Mouse (Mus musculus): ENCODE results near the gene Col12a1. TPM values are rescaled to one million over a fixed set of nuclear protein-coding genes. Genes with fewer than 3 reads are reported as not detected.

Col12a1 gene
- total RNA-seq, 1 experiment, result 14.5 TPM

GRCm38 (mm10) chr9:79760076-79760475, 41.4 kb upstream of the Col12a1 start:
- in situ Hi-C loops (cut with MboI; ENCODE audit: low sequenced_read_pairs in 2 of 2, unreplicated experiment in 2 of 2), result no loop called here
- Histone ChIP-seq H3K9ac (ENCODE audit: insufficient read depth, low read depth, low read length, poor library complexity, severe bottlenecking) (peak overlapping the region; percentile 49), H3K27ac (ENCODE audit: insufficient read depth, low read depth, low read length, poor library complexity, severe bottlenecking) (no peak overlapping the region), H3K4me3 (ENCODE audit: insufficient read depth in 1 of 2, low read depth in 1 of 2, low read length in 2 of 2, poor library complexity in 1 of 2, severe bottlenecking in 1 of 2) (peak overlapping the region; percentile 51 to 73), H3K4me1 (ENCODE audit: control insufficient read depth in 2 of 2, insufficient read depth in 2 of 2, low read length in 2 of 2, poor library complexity in 1 of 2) (peaks cover 2 to 6% of the 10 kb centered on the region in 2 experiments; a peak in 2 of 4 replicates), H3K9me3 (ENCODE audit: control insufficient read depth, insufficient read depth, low read depth, low read length) (no peaks in the 10 kb centered on the region), H3K36me3 (ENCODE audit: control insufficient read depth, insufficient read depth, low read length, poor library complexity, severe bottlenecking) (peaks cover 3% of the 10 kb centered on the region)
- TF ChIP-seq MAFK (IDR thresholded peaks at IDR 0.05; ENCODE audit: insufficient read depth, low read depth, low read length), result no peak
- TF ChIP-seq ZNF384 (IDR thresholded peaks at IDR 0.05; ENCODE audit: low read depth, low read length), result no peak
- no peak for TF ChIP-seq ZC3H11A (IDR thresholded peaks at IDR 0.05; ENCODE audit: borderline replicate concordance, low read depth, low read length)
- no peak for TF ChIP-seq HCFC1 (IDR thresholded peaks at IDR 0.05; ENCODE audit: borderline replicate concordance, insufficient read depth, low read length)
- no peak for TF ChIP-seq CHD2 (IDR thresholded peaks at IDR 0.05; ENCODE audit: low read depth, low read length)
- DNase-seq (ENCODE audit: low read depth, low spot score), result no peak

GRCm38 (mm10) chr9:79759385-79760005, 40.9 kb upstream of the Col12a1 start, which contains the start of gene Cox7a2:
TSS of gene Cox7a2 (minus strand) at chr9:79759878.
- H3K36me3 ChIP-seq (ENCODE audit: control insufficient read depth, insufficient read depth, low read length, poor library complexity, severe bottlenecking), result peaks cover 5% of the 10 kb centered on the region
- in situ Hi-C loops (cut with MboI; ENCODE audit: low sequenced_read_pairs in 2 of 2, unreplicated experiment in 2 of 2), result no loop called here
- H3K9ac ChIP-seq (ENCODE audit: insufficient read depth, low read depth, low read length, poor library complexity, severe bottlenecking), result peak within 1 kb of the TSS; percentile 97
- peak within 1 kb of the TSS; percentile 82 to 98 for H3K4me3 ChIP-seq (ENCODE audit: insufficient read depth in 1 of 2, low read depth in 1 of 2, low read length in 2 of 2, poor library complexity in 1 of 2, severe bottlenecking in 1 of 2)
- H3K9me3 ChIP-seq (ENCODE audit: control insufficient read depth, insufficient read depth, low read depth, low read length), result no peaks in the 10 kb centered on the region
- DNase-seq (ENCODE audit: low read depth, low spot score), result peak; percentile 88
- peaks cover 2 to 6% of the 10 kb centered on the region in 2 experiments; a peak in 2 of 4 replicates for H3K4me1 ChIP-seq (ENCODE audit: control insufficient read depth in 2 of 2, insufficient read depth in 2 of 2, low read length in 2 of 2, poor library complexity in 1 of 2)
- TF ChIP-seq MAFK (IDR thresholded peaks at IDR 0.05; ENCODE audit: insufficient read depth, low read depth, low read length) (no peak), ZC3H11A (IDR thresholded peaks at IDR 0.05; ENCODE audit: borderline replicate concordance, low read depth, low read length) (no peak), CHD2 (IDR thresholded peaks at IDR 0.05; ENCODE audit: low read depth, low read length) (no peak), HCFC1 (IDR thresholded peaks at IDR 0.05; ENCODE audit: borderline replicate concordance, insufficient read depth, low read length) (peak; percentile 64; the same call in 1 of the 2 replicates), ZNF384 (IDR thresholded peaks at IDR 0.05; ENCODE audit: low read depth, low read length) (no peak)
- H3K27ac ChIP-seq (ENCODE audit: insufficient read depth, low read depth, low read length, poor library complexity, severe bottlenecking), result peak within 1 kb of the TSS; percentile 81

GRCm38 (mm10) chr9:79755311-79755710, 36.7 kb upstream of the Col12a1 start:
- in situ Hi-C loops (cut with MboI; ENCODE audit: low sequenced_read_pairs in 2 of 2, unreplicated experiment in 2 of 2), result no loop called here
- Histone ChIP-seq H3K9ac (ENCODE audit: insufficient read depth, low read depth, low read length, poor library complexity, severe bottlenecking) (no peak overlapping the region), H3K27ac (ENCODE audit: insufficient read depth, low read depth, low read length, poor library complexity, severe bottlenecking) (no peak overlapping the region), H3K36me3 (ENCODE audit: control insufficient read depth, insufficient read depth, low read length, poor library complexity, severe bottlenecking) (peaks cover 8% of the 10 kb centered on the region), H3K4me1 (ENCODE audit: control insufficient read depth in 2 of 2, insufficient read depth in 2 of 2, low read length in 2 of 2, poor library complexity in 1 of 2) (peaks cover 2 to 4% of the 10 kb centered on the region in 2 experiments; a peak in 2 of 4 replicates), H3K4me3 (ENCODE audit: insufficient read depth in 1 of 2, low read depth in 1 of 2, low read length in 2 of 2, poor library complexity in 1 of 2, severe bottlenecking in 1 of 2) (no peak overlapping the region), H3K9me3 (ENCODE audit: control insufficient read depth, insufficient read depth, low read depth, low read length) (no peaks in the 10 kb centered on the region)
- no peak for DNase-seq (ENCODE audit: low read depth, low spot score)
- TF ChIP-seq ZNF384 (IDR thresholded peaks at IDR 0.05; ENCODE audit: low read depth, low read length) (no peak), ZC3H11A (IDR thresholded peaks at IDR 0.05; ENCODE audit: borderline replicate concordance, low read depth, low read length) (no peak), MAFK (IDR thresholded peaks at IDR 0.05; ENCODE audit: insufficient read depth, low read depth, low read length) (no peak), HCFC1 (IDR thresholded peaks at IDR 0.05; ENCODE audit: borderline replicate concordance, insufficient read depth, low read length) (no peak)

GRCm38 (mm10) chr9:79751846-79752245, 33.2 kb upstream of the Col12a1 start:
- Histone ChIP-seq H3K4me1 (ENCODE audit: control insufficient read depth in 2 of 2, insufficient read depth in 2 of 2, low read length in 2 of 2, poor library complexity in 1 of 2) (no peaks in the 10 kb centered on the region; a peak in 1 of 4 replicates), H3K9me3 (ENCODE audit: control insufficient read depth, insufficient read depth, low read depth, low read length) (no peaks in the 10 kb centered on the region), H3K27ac (ENCODE audit: insufficient read depth, low read depth, low read length, poor library complexity, severe bottlenecking) (no peak overlapping the region), H3K9ac (ENCODE audit: insufficient read depth, low read depth, low read length, poor library complexity, severe bottlenecking) (no peak overlapping the region), H3K36me3 (ENCODE audit: control insufficient read depth, insufficient read depth, low read length, poor library complexity, severe bottlenecking) (peaks cover 8% of the 10 kb centered on the region), H3K4me3 (ENCODE audit: insufficient read depth in 1 of 2, low read depth in 1 of 2, low read length in 2 of 2, poor library complexity in 1 of 2, severe bottlenecking in 1 of 2) (no peak overlapping the region)
- TF ChIP-seq MAFK (IDR thresholded peaks at IDR 0.05; ENCODE audit: insufficient read depth, low read depth, low read length), result no peak
- no peak for TF ChIP-seq ZC3H11A (IDR thresholded peaks at IDR 0.05; ENCODE audit: borderline replicate concordance, low read depth, low read length)
- no peak for TF ChIP-seq CHD2 (IDR thresholded peaks at IDR 0.05; ENCODE audit: low read depth, low read length)
- TF ChIP-seq HCFC1 (IDR thresholded peaks at IDR 0.05; ENCODE audit: borderline replicate concordance, insufficient read depth, low read length), result no peak
- no peak for TF ChIP-seq ZNF384 (IDR thresholded peaks at IDR 0.05; ENCODE audit: low read depth, low read length)
- DNase-seq (ENCODE audit: low read depth, low spot score), result peak; percentile 20
- in situ Hi-C loops (cut with MboI; ENCODE audit: low sequenced_read_pairs in 2 of 2, unreplicated experiment in 2 of 2), result no loop called here
